In genomic region chr5:52040427-52041312, GRCm38 (mm10) we compare ENCODE assay signal across 8 mouse cellular contexts.
A peak's percentile ranks its signal among the peaks of the same experiment; 100 is the strongest.
DNase-seq lines count a peak whose midpoint lies in the region; ATAC-seq lines count a peak whose summit lies in the region.

No protein-coding gene starts in this region.

- DNase-seq in forebrain, embryonic 11.5 days (ENCODE audit: low spot score) = no peak
- peak; percentile 23 to 43 for DNase-seq in cerebellum, postnatal 36 days
- DNase-seq in heart, postnatal 14 days = peak; percentile 39 to 45
- no peak for DNase-seq in thymus, adult 18-20 months
- DNase-seq in lung, adult 18-20 months = no peak
- DNase-seq in adrenal gland, postnatal 10 days = no peak

- no peaks in the 10 kb centered on the region for H3K36me3 ChIP-seq in forebrain, embryonic 13.5 days (ENCODE audit: poor library complexity, severe bottlenecking)
- H3K36me3 ChIP-seq in forebrain, embryonic 11.5 days (ENCODE audit: control insufficient read depth, insufficient read depth, low read length) = no peaks in the 10 kb centered on the region
- H3K36me3 ChIP-seq in neural tube, embryonic 14.5 days (ENCODE audit: control insufficient read depth, insufficient read depth, low read length) = no peaks in the 10 kb centered on the region

- 0 out of 2 replicates have a peak, but pooled peaks have one; percentile 41 for ATAC-seq in forebrain, embryonic 13.5 days
- ATAC-seq in forebrain, embryonic 11.5 days (replicated peaks; ENCODE audit: low FRiP score) = no peak
- peak; percentile 60; the same call in 1 of the 2 replicates for ATAC-seq in neural tube, embryonic 14.5 days (ENCODE audit: low read depth)

- H3K4me3 ChIP-seq in forebrain, embryonic 13.5 days = no peak overlapping the region
- H3K4me3 ChIP-seq in forebrain, embryonic 11.5 days (ENCODE audit: low read depth, low read length) = no peak overlapping the region
- no peak overlapping the region for H3K4me3 ChIP-seq in neural tube, embryonic 14.5 days (ENCODE audit: low read depth, low read length)

- H3K4me2 ChIP-seq in forebrain, embryonic 13.5 days = no peak overlapping the region
- no peak overlapping the region for H3K4me2 ChIP-seq in forebrain, embryonic 11.5 days (ENCODE audit: low read depth, low read length, severe bottlenecking)
- H3K4me2 ChIP-seq in neural tube, embryonic 14.5 days (ENCODE audit: low read depth, low read length) = no peak overlapping the region

- H3K27ac ChIP-seq in forebrain, embryonic 13.5 days = no peak overlapping the region
- H3K27ac ChIP-seq in forebrain, embryonic 11.5 days (ENCODE audit: low read depth, low read length) = no peak overlapping the region
- no peak overlapping the region for H3K27ac ChIP-seq in neural tube, embryonic 14.5 days (ENCODE audit: low read depth, low read length)

- intact Hi-C loops in heart, postnatal 14 days (cut with DNase I) = loop anchor here (5.0 kb wide), 2 partner anchors 138 to 448 kb away; no protein-coding TSS in a partner anchor

- H3K9me3 ChIP-seq in forebrain, embryonic 13.5 days (replicated peaks) = no peaks in the 10 kb centered on the region
- no peaks in the 10 kb centered on the region for H3K9me3 ChIP-seq in forebrain, embryonic 11.5 days (ENCODE audit: control insufficient read depth, low read length)
- no peaks in the 10 kb centered on the region for H3K9me3 ChIP-seq in neural tube, embryonic 14.5 days (ENCODE audit: control insufficient read depth, low read length)

- H3K27me3 ChIP-seq in forebrain, embryonic 13.5 days = no peaks in the 10 kb centered on the region
- no peaks in the 10 kb centered on the region for H3K27me3 ChIP-seq in forebrain, embryonic 11.5 days (ENCODE audit: control insufficient read depth, insufficient read depth, low read length)
- no peaks in the 10 kb centered on the region for H3K27me3 ChIP-seq in neural tube, embryonic 14.5 days (ENCODE audit: control insufficient read depth, insufficient read depth, low read length)

- H3K4me1 ChIP-seq in forebrain, embryonic 13.5 days = no peaks in the 10 kb centered on the region
- no peaks in the 10 kb centered on the region for H3K4me1 ChIP-seq in forebrain, embryonic 11.5 days (replicated peaks; ENCODE audit: control insufficient read depth, insufficient read depth, low read length)
- H3K4me1 ChIP-seq in neural tube, embryonic 14.5 days (ENCODE audit: control insufficient read depth, insufficient read depth, low read length) = 0 out of 2 replicates have a peak, but pooled peaks cover 5% of the 10 kb centered on the region

- WGBS in forebrain, embryonic 13.5 days = 69% methylated on average over 24 of the region's 24 CpGs
- 83% methylated on average over 24 of the region's 24 CpGs for WGBS in forebrain, embryonic 11.5 days
- WGBS in neural tube, embryonic 14.5 days = 63% methylated on average over 24 of the region's 24 CpGs

- no peak overlapping the region for H3K9ac ChIP-seq in forebrain, embryonic 13.5 days
- no peak overlapping the region for H3K9ac ChIP-seq in forebrain, embryonic 11.5 days (ENCODE audit: low read length)
- no peak overlapping the region for H3K9ac ChIP-seq in neural tube, embryonic 14.5 days (replicated peaks; ENCODE audit: low read depth, low read length)

Comparison
In these comparisons a context has a peak if more than half of its experiments do, and no peak if none do; other contexts are left out.
1. DNase-seq: peak in cerebellum, postnatal 36 days (2 of 2) and heart, postnatal 14 days (2 of 2); none in forebrain, embryonic 11.5 days (single experiment), thymus, adult 18-20 months (0 of 2), lung, adult 18-20 months (0 of 2) and adrenal gland, postnatal 10 days (single experiment).